Mouse (Mus musculus) heart, postnatal 0 days (tissue): ENCODE results near the gene Gm44965.

Source experiments
- CTCF ChIP-seq: IDR thresholded peaks from 2 replicates; pipeline ENCODE4 v1.5.1; 2016; ENCODE audit warnings: antibody characterized with exemption, control low read depth, low read depth
- EP300 ChIP-seq: IDR thresholded peaks from 2 replicates; pipeline ENCODE4 v1.6.1; 2016; ENCODE audit warnings: antibody characterized with exemption, low read depth

GRCm38 (mm10) chr6:48548314-48548713 lies 45.4 kb upstream of the Gm44965 start:
- TF ChIP-seq CTCF (no peak), EP300 (no peak)
